Mouse (Mus musculus) embryonic fibroblast, embryonic 13.5 days (primary cell): ENCODE data around the gene Gm45021.

Source experiments
- CTCF ChIP-seq: IDR thresholded peaks from 2 replicates; pipeline ENCODE4 v1.5.1; 2011; ENCODE audit warnings: mild to moderate bottlenecking, control low read depth, low read length, moderate library complexity, borderline replicate concordance; ENCODE audit not compliant: insufficient read depth
- POLR2A ChIP-seq: IDR thresholded peaks from 2 replicates; pipeline ENCODE4 v1.6.1; 2011; ENCODE audit warnings: low read depth, mild to moderate bottlenecking, control low read depth, low read length, moderate library complexity

DNA sequence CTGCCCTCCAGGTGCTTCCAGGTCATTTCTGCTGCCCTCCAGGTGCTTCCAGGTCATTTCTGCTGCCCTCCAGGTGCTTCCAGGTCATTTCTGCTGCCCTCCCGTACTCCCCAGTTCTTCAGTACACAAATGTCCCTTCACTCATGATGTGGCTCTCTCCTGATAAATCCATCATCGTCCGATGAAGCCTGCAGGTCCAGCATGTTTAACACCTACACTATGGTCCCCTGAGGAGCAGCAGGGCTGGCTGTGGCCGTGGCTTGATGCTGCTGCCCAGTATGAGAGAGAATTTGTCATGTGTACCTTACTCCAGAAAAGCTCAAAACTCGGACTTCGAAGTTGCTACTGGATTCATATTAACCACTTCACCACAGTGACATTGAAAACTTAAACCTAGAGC lies 52.0 kb downstream of the Gm45021 start:
- TF ChIP-seq CTCF, result no peak
- no peak for TF ChIP-seq POLR2A
